Mouse (Mus musculus) monocyte, adult 5-6 weeks (primary cell): ENCODE measurements around the gene Erich3. TPM values are rescaled to one million over a fixed set of nuclear protein-coding genes. Genes with fewer than 3 reads are reported as not detected.

Source experiments
- ATAC-seq: fragments of 153-309, 156-312 bp; replicated peaks from 2 replicates; pipeline ENCODE4 v1.8.0; 2017; ENCODE audit warnings: mild to moderate bottlenecking; ENCODE audit not compliant: low TSS enrichment, insufficient number of reproducible peaks, severe bottlenecking, poor library complexity, low FRiP score
- total RNA-seq: library from RNA; stranded (forward); fragments of 200-1000, 200-491, 200-594 nt; gene quantifications from 3 replicates; pipeline ENCODE4 v1.2.3, GENCODE M21; 2017

Gene Erich3
- total RNA-seq, 1 experiment from 2014 or later: not detected

DNA sequence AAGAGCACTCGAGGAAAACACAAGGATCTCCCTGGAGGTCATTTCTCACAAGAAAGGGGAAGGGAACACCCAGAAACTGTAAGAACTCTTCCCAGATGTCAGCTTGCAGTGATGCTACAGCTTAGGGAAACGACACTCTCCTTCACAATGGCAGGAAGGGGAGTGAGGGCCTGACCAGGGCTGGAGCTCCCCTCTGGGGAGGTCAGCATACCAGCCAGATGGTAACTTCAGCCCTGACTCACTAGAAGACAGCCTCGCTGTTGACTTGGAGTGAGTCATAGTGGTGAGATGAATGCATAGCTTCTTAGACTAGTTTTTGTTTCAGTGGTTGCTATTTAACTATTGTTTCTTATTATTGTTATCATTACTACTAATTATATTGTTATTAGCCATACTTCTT lies 90.8 kb downstream of the Erich3 start:
- no peak for ATAC-seq

DNA sequence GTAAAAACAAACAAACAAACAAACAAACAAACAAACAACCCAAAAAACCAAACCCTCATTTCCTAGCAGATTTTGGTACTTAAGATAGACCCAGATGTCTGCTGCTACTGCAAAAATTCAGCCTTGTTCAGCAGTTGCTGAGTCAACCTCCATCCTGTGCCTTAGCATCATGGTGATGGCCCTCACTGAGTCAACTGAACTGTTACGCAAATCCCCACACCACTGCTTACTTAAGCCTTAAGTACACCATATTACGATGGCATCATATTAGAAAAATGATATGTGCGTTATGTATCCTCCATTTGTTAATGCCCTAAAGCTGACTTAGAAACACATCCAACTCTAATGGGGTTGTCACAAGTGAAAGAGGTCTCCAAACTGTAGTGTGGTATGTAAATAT lies 91.6 kb downstream of the Erich3 start:
- ATAC-seq: no peak

DNA sequence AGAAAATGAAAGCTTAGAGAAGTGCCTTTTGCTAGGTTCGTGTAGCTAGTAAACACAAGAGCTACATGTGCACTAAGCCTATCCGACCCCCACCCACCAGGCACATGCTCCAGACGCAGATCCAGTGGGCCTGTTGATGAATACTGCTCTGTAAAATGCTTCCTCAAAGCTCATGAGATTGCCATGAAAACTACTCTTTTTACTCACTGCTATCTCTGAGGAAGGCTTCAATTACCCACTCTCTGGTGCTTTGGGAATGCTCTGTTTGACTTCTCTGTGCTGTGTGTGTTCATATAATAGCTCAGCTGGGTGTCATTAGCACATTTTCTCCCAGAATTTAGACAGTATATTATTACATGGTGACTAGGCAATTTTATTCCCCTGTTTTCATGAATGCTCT lies 94.4 kb downstream of the Erich3 start:
- no peak for ATAC-seq

DNA sequence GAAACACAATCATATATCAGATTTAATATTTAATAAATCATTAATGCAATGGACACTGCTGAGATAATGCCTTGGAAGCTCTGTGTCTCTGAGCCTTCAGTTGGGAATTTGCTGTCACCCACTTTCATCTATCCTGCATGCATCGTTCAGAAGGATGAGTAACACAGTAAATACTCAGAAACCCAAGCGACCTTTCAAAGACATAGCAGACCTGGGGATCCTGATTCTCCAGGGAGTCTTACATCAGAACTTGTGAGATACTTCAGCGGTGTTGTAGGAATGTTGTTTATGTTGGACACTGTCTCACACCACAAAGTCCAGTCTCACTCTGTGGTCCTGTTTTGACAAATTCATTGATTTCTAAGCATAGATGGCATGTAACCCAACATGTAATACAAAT lies 97.4 kb downstream of the Erich3 start:
- no peak for ATAC-seq

DNA sequence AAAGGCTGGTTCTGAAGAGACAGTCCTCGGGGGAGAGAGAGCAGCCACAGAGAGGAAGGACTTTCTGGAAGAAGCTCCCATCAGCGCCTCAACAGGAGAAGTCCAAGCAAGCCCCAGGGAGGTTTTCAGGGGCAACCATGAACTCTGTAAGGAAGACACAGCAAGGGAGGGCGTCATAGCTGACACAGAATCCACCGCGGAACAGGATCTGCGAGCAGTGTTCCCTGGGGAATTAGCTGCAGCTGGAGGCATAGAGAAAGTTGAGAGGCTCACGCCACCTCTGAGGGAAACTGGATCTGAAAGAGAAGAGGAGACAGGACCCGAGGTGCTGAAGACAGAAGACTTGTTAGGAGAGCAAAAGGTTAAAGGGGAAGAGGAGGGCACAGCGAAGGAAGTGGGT lies 99.7 kb downstream of the Erich3 start:
- ATAC-seq: no peak

DNA sequence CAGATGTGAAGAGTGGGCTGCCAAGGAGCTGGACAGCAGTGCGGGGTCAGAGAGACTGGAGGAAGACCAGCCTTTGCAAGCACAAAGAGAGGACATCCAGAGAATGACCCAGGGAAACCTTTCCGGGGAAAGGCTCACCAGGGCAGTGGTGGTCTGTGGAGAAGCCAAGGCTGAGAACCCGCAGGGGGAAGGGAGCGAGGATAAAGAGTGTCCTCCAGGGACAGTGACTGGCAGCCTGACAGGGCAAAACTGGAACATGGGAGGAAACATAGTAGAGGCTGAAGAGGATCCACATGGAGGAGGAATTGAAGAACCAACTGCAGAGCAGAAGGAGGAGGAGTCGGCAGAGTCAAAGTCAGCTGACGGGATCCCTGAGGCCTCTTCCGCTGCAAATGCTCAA lies 100.5 kb downstream of the Erich3 start:
- ATAC-seq: no peak

DNA sequence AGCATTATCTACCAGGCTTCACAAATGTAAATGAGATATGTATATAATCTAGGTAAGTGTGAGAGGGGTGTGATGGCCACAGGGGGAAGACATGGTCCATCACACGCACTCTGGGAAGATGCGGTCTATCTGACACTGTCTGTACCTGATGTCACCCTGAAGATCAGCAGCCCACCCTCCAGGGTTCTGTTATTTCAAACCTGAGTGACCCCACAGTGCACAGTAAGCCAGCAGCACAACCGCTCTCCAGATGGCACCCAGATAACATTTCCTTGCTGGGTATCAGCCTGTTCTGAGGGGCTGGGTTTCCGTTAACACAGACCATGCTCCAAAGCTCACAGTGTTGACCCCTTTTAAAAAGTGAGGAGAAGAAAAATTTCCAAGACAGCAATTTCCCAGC lies 102.7 kb downstream of the Erich3 start:
- no peak for ATAC-seq

DNA sequence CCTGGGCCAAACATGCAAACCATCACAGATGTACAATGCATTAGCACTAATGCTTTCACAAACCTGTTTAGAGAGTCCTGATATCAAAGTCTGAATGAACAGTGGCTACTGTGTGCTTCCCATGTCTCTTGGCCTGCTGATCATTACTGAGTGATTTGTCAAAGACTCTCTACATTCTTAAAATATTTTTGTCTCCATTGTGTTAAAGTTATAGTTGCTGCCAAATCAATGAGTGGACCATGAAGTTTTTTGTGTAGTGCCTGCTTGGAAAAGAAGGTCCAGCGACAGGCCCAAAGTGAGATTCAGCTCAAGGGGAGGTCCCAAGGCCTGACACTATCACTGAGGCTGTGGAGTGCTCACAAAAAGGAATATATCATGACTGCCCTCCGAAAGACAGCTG lies 108.0 kb downstream of the Erich3 start:
- ATAC-seq: no peak

DNA sequence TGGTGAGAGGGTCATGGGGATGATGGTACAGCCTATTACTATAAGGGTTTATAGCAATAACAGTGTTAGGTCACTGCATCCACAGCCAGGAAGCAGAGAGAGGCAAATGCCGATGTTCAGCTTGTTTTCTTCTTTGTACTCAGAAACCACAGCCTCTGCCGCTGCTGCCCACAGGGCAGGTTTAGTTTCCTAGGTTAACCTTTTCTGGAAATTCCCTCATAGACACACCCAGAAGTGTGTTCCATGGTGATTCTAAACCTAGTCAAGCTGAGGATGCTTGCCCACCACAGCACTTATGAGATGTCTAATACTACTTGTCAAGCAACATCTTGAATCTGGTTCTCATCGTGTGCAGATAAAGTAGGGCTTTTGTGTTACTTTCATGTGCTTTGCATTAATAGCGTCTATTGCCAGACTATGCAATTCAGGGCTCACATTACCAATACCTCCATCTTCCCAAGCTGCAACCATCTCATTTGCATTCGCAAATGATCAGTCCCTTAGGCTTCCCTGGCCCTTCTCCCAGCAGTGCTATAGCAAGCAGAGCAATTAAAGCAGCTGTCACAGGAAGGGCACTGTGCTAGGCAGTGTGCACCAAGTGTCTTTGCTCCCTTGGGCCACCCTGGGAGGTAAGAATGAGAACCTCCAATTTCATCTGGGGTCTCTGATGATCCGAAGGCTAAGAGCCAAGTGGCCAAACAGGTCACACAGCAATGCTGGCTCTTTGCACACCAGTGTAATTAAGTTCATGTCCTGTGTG lies 115.4 kb downstream of the Erich3 start:
- ATAC-seq: no peak

DNA sequence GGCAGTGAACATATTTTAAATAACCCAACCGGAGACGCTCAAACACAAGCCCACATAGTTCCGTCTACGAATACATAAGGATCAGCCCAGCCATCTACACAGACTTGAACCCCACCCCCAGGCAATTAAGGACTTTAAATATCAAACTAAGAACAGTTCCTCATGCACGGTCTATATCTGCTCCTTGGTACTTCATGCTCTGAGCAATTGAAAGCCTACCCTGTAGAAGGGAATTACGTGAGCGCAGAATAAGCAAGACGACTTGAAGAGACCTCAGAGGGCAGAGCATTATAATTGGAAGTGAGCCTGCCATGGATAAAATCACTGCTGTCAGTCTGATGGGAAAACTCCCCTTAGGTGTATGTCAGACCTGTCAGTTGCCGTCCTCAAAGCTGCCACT lies 122.7 kb downstream of the Erich3 start:
- no peak for ATAC-seq

DNA sequence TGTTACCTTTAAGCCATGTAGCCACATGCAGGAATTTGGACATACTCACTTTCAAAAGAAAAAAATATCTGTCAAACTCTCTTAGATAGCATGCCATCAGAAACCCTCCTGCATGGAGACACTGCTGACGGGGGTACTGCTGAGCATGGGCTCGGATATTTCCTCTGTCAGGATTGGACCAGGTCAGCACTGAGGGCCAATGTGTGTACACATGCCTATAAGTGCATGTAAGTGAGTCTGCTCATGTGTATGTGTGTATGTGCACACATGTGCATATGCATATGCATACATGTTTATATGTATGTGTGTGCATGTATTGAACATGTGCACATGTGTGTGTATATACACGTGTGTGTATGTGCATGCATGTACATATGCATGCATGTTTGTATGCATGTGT lies 124.0 kb downstream of the Erich3 start:
- ATAC-seq: no peak

DNA sequence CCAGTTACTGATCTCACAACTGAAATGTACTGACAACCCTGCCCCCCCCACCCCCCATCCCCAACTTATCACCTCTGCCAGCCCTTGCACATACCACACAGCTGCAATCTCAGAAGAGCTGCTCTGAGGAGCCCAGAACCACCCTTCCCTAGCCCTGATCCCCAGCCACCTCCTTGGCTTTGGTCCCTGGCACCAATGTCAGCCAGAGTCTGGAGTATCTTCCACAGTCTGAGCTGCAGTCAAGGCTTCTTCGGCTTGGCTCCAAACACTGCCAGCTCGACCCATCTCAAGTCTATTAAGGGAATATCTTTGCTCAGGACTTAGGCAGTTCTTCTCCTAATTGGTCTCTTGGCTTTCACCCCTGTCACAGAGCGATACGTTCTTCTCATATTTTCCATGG lies 129.9 kb downstream of the Erich3 start:
- ATAC-seq: no peak

DNA sequence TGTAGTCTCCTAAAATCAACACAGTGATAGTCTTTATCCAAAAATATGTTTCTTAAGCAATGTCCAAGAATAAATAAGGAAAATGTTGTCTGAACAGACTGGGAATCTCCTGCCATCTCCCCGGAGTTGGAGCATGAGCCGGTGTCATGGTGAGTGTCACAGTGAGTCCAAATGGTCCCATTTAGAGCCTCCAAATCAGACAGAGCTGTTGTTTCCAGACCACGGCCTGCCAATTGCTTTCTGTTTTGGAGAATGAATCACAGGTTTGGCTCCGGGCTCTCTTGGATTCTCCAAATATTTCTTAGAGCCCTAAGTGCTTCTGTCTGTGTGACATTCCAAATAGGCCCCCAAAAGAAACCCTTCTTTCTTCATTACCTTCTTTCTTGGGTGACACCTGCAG lies 135.1 kb downstream of the Erich3 start:
- no peak for ATAC-seq

DNA sequence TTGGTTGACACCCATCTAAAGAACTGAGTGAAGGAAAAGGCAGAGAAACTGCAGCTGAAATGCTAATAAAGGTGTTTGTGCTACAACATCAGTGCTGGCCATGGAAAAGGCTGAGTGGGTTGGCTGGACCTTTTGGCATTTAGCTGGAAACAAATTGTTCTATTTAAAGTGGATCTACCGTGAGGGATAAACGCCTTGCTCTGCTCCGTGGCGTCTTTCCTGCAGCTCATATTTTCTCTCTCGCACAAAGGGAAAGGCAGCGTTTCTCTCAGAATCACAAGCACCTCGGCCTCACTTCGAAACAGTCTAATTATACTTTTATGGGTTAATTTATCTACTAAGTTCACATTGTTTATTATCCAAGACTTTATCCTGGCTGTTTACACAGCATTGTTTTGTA lies 136.8 kb downstream of the Erich3 start:
- ATAC-seq: no peak

DNA sequence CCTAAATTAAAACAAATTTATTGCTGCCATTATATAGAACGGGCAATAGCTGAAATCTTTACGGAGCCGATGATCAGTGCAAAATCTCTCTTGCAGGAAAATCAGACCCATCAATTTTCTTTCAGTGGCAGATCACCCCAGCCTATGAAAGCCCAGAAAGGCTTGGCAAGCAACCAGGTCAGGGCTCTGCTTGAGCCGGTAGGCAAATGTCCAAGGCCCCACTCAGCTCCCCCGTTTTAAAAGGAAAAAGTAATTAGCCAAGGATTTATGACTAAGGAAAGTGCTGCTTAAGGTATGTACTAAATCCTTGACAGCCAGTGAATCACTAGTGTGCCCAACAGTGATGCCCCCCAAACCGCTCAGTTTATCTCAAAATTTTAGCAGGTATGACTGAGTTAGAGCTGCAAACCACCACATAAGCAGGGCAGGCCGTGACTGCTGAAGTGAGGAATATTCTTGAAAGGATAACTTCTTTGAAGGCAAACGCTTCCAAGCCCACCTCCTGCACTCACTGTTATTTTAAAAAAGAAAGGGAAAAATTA lies 137.3 kb downstream of the Erich3 start:
- ATAC-seq: no peak

DNA sequence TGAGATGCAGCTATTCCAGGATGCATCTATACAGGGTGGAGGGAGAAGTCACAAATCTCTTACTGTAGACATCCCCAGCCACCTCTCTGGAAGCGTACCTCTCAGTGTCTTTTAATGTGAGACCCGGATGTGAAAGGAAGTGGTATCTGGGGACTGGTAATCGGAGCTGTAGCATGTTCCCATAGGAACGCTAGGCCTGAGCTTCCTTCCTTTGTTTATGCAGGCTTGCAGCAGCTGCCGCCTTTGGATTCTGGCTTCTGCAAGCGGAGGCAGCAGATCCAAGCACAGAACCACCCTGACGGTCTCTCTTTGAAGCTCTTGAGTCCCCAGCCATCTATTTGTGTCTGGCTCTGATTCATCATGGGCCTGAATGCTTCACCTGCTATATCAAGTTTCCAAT lies 143.0 kb downstream of the Erich3 start:
- no peak for ATAC-seq

DNA sequence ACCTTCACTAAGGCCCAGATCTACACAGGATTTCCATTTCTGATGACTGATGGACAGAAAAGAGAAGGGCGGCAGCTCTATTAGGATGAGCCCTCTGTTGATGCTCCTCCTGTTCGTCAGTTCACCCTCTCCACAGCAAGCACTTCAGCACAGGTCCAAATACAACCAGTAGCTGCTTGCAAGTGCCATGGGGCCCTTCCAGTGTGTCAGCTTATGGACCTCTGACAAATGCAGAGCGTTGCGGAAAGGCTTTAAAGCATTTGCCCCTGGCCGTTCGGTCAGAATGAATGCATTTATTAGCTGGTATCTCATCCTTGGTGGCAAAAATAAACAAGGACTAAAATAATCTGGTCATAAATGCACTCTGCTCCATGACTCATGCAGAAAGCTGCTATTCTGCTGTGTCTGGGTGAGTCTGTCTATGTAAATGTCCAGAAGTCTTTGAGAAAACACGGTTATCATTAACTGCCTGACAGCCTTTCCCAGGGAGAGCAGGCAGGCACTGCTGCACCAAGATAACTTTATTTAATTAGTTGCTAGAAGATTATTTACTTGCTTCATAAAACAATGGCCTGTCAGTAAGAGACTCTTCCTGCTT lies 146.7 kb downstream of the Erich3 start:
- no peak for ATAC-seq

DNA sequence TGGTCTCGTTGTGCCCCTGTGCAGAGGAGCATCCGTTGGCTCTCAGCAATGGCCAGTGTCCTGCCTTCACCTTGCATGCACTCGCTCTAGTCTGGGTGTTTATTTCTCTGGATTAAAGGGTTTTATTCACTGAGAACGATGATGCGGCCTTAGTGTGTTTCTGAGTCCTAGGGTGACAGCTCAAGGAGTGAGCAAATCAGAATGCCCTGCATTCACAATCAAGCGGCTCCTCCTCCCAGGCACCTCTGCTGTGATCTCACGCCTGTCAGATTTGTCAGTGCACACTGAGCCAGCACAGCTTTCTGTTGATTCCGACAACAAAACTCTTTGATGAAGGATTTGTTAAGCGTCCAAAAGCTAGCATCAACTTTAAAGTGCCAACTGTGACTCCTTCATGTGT lies 147.6 kb downstream of the Erich3 start:
- no peak for ATAC-seq

DNA sequence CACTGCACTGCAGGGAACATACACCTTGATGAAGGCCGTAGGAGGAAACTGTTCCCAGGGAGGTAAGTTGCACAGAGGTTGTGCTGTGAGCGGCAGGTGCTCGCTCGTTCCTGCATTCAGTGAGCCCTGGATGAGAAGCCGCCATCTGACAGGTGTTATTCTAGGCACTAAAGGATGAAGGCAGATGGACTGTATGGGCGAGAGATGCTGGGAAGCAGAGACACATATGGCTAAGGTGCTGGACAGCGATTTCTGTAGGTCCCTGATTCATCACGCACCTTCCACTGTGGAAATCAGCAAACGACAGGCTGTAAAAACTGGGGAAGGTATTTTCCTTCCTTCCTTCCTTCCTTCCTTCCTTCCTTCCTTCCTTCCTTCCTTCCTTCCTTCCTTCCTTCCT lies 148.2 kb downstream of the Erich3 start:
- no peak for ATAC-seq

DNA sequence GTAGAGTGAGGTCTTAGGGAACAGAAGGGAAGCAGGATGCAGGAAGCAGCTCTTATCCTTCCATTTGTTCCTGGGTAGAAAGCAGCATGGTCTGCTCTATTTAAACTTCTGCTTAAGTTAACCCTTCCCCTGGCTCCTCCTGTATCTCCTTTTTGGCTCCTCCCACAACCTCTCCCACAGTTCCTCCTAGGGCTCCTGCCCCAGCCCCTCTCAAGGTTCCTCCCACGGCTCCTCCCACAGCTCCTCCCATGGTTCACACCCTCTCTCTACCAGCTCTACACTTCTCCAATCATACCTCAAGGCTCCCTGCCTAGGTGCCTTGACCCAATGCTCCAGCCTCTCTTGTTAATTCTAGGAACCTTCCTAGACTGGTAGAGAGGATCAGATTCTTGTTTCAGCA lies 149.2 kb downstream of the Erich3 start:
- ATAC-seq: no peak
